Mouse (Mus musculus) forebrain, embryonic 11.5 days (tissue): ENCODE measurements at regions not wholly inside any gene's neighbourhood (a gene's known extent, or its start where the extent isn't known, plus 50 kb on each side); places are given as distances from the start of the nearest gene placed in this dataset.
A peak's percentile ranks its signal among the peaks of the same experiment; 100 is the strongest.

ENCODE experiments used
- ATAC-seq: fragments of 200-750 bp; cut with Nextera tagmentation; replicated peaks from 2 replicates; pipeline ENCODE4 v1.8.0; 2017; ENCODE audit warnings: moderate TSS enrichment; ENCODE audit not compliant: low FRiP score
- DNase-seq: peaks from one replicate; pipeline ENCODE4 v3.0.0-alpha.2; 2017; ENCODE audit warnings: low spot score
- H3K27ac ChIP-seq: fragments of 300-500 bp; sonication (generic); 2 replicates; pipeline ENCODE4 v1.5.1; 2014; ENCODE audit warnings: low read depth, low read length
- H3K27me3 ChIP-seq: fragments of 300-500 bp; sonication (generic); 2 replicates; pipeline ENCODE4 v1.6.1; 2014; ENCODE audit warnings: mild to moderate bottlenecking, low read length, mixed read lengths; ENCODE audit not compliant: control insufficient read depth, insufficient read depth
- H3K36me3 ChIP-seq: fragments of 300-500 bp; sonication (generic); 2 replicates; pipeline ENCODE4 v1.6.1; 2014; ENCODE audit warnings: mild to moderate bottlenecking, low read length, moderate library complexity, mixed read lengths; ENCODE audit not compliant: control insufficient read depth, insufficient read depth
- H3K4me1 ChIP-seq: fragments of 300-500 bp; sonication (generic); replicated peaks from 2 replicates; pipeline ENCODE4 v1.6.1; 2014; ENCODE audit warnings: low read length, mixed read lengths; ENCODE audit not compliant: control insufficient read depth, insufficient read depth
- H3K4me2 ChIP-seq: fragments of 300-500 bp; sonication (generic); 2 replicates; pipeline ENCODE4 v1.6.1; 2014; ENCODE audit warnings: low read depth, mild to moderate bottlenecking, low read length, moderate library complexity, mixed read lengths; ENCODE audit not compliant: severe bottlenecking
- H3K4me3 ChIP-seq: fragments of 300-500 bp; sonication (generic); 2 replicates; pipeline ENCODE4 v1.5.1; 2014; ENCODE audit warnings: low read depth, low read length
- H3K9ac ChIP-seq: fragments of 300-500 bp; sonication (generic); 2 replicates; pipeline ENCODE4 v1.6.1; 2014; ENCODE audit warnings: low read length
- H3K9me3 ChIP-seq: fragments of 300-500 bp; sonication (generic); 2 replicates; pipeline ENCODE4 v1.6.1; 2016; ENCODE audit warnings: low read length, mixed read lengths; ENCODE audit not compliant: control insufficient read depth
- WGBS: fragments of 180-500 bp; shearing (Covaris S2); extraction: QIAGEN DNeasy Blood & Tissue Kit; methylation state at CpG from one replicate; pipeline ENCODE4 v1.1.7; 2014; 5-methylcytosine and 5-hydroxymethylcytosine counted together

- 69% methylated on average over 18 of the region's 18 CpGs for WGBS
- no peak overlapping the region for H3K27ac ChIP-seq
- no peaks in the 10 kb centered on the region for H3K9me3 ChIP-seq
- ATAC-seq (no peak), DNase-seq (no peak)
- H3K4me1 ChIP-seq, result no peaks in the 10 kb centered on the region
- H3K4me2 ChIP-seq, result no peak overlapping the region
- no peaks in the 10 kb centered on the region for H3K27me3 ChIP-seq
- H3K36me3 ChIP-seq, result no peaks in the 10 kb centered on the region
- H3K4me3 ChIP-seq, result no peak overlapping the region
- H3K9ac ChIP-seq, result no peak overlapping the region
These were observed 68.6 kb upstream of the Tmpo start for GRCm38 (mm10) chr10:91249681-91250195.

GRCm38 (mm10) chr10:91244297-91244696 lies 63.2 kb upstream of the Tmpo start:
- 0 out of 2 replicates have a peak, but pooled peaks cover 2% of the 10 kb centered on the region for H3K4me1 ChIP-seq
- no peaks in the 10 kb centered on the region for H3K36me3 ChIP-seq
- 98% methylated on average over 3 of the region's 3 CpGs for WGBS
- DNase-seq (no peak), ATAC-seq (no peak)
- no peak overlapping the region for H3K9ac ChIP-seq
- no peaks in the 10 kb centered on the region for H3K9me3 ChIP-seq
- no peaks in the 10 kb centered on the region for H3K27me3 ChIP-seq
- no peak overlapping the region for H3K27ac ChIP-seq
- H3K4me2 ChIP-seq, result no peak overlapping the region
- H3K4me3 ChIP-seq, result no peak overlapping the region

- H3K27me3 ChIP-seq, result no peaks in the 10 kb centered on the region
- no peak overlapping the region for H3K4me3 ChIP-seq
- no peak for DNase-seq
- no peak for ATAC-seq
- no peak overlapping the region for H3K27ac ChIP-seq
- H3K4me1 ChIP-seq, result 0 out of 2 replicates have a peak, but pooled peaks cover 2% of the 10 kb centered on the region
- no peaks in the 10 kb centered on the region for H3K36me3 ChIP-seq
- H3K9ac ChIP-seq, result no peak overlapping the region
- no peaks in the 10 kb centered on the region for H3K9me3 ChIP-seq
- H3K4me2 ChIP-seq, result no peak overlapping the region
- 62% methylated on average over 5 of the region's 5 CpGs for WGBS
These were observed 61.5 kb upstream of the Tmpo start for GRCm38 (mm10) chr10:91242491-91243046.

GRCm38 (mm10) chr10:91241611-91242005 lies 60.5 kb upstream of the Tmpo start:
- H3K27ac ChIP-seq, result no peak overlapping the region
- H3K27me3 ChIP-seq, result no peaks in the 10 kb centered on the region
- 0 out of 2 replicates have a peak, but pooled peaks cover 2% of the 10 kb centered on the region for H3K4me1 ChIP-seq
- DNase-seq (peak; percentile 69), ATAC-seq (no peak)
- no peak overlapping the region for H3K4me2 ChIP-seq
- H3K9me3 ChIP-seq, result no peaks in the 10 kb centered on the region
- WGBS, result 54% methylated on average over 7 of the region's 7 CpGs
- no peak overlapping the region for H3K9ac ChIP-seq
- no peak overlapping the region for H3K4me3 ChIP-seq
- H3K36me3 ChIP-seq, result no peaks in the 10 kb centered on the region

- Histone ChIP-seq H3K27ac (no peak overlapping the region), H3K4me3 (no peak overlapping the region), H3K36me3 (no peaks in the 10 kb centered on the region), H3K4me2 (no peak overlapping the region), H3K9ac (no peak overlapping the region), H3K9me3 (no peaks in the 10 kb centered on the region), H3K4me1 (0 out of 2 replicates have a peak, but pooled peaks cover 2% of the 10 kb centered on the region), H3K27me3 (no peaks in the 10 kb centered on the region)
- 70% methylated on average over 10 of the region's 10 CpGs for WGBS
- ATAC-seq (no peak), DNase-seq (no peak)
These were observed 59.9 kb upstream of the Tmpo start for GRCm38 (mm10) chr10:91240856-91241610.

- H3K9me3 ChIP-seq, result no peaks in the 10 kb centered on the region
- no peaks in the 10 kb centered on the region for H3K27me3 ChIP-seq
- no peak overlapping the region for H3K4me2 ChIP-seq
- H3K4me1 ChIP-seq, result 0 out of 2 replicates have a peak, but pooled peaks cover 2% of the 10 kb centered on the region
- WGBS, result 79% methylated on average over 7 of the region's 7 CpGs
- ATAC-seq (no peak), DNase-seq (no peak)
- no peaks in the 10 kb centered on the region for H3K36me3 ChIP-seq
- H3K9ac ChIP-seq, result no peak overlapping the region
- H3K27ac ChIP-seq, result no peak overlapping the region
- no peak overlapping the region for H3K4me3 ChIP-seq
These were observed 59.2 kb upstream of the Tmpo start for GRCm38 (mm10) chr10:91240320-91240719.

- Histone ChIP-seq H3K9ac (no peak overlapping the region), H3K4me1 (0 out of 2 replicates have a peak, but pooled peaks cover 2% of the 10 kb centered on the region), H3K4me3 (no peak overlapping the region), H3K9me3 (no peaks in the 10 kb centered on the region), H3K4me2 (no peak overlapping the region), H3K27ac (no peak overlapping the region), H3K27me3 (no peaks in the 10 kb centered on the region), H3K36me3 (no peaks in the 10 kb centered on the region)
- ATAC-seq (no peak), DNase-seq (no peak)
- WGBS, result 30% methylated on average over 7 of the region's 7 CpGs
These were observed 55.7 kb upstream of the Tmpo start for GRCm38 (mm10) chr10:91236844-91237243.

- no peaks in the 10 kb centered on the region for H3K4me1 ChIP-seq
- H3K27me3 ChIP-seq, result no peaks in the 10 kb centered on the region
- no peak overlapping the region for H3K4me3 ChIP-seq
- no peak overlapping the region for H3K4me2 ChIP-seq
- ATAC-seq, result no peak
- H3K27ac ChIP-seq, result no peak overlapping the region
- no peak for DNase-seq
- H3K36me3 ChIP-seq, result no peaks in the 10 kb centered on the region
- 81% methylated on average over 3 of the region's 3 CpGs for WGBS
- no peaks in the 10 kb centered on the region for H3K9me3 ChIP-seq
- no peak overlapping the region for H3K9ac ChIP-seq
These were observed 53.6 kb upstream of the Tmpo start for GRCm38 (mm10) chr10:91234709-91235108.
